Mouse (Mus musculus) kidney, embryonic 16.5 days (tissue): ENCODE results near the gene Polm. TPM values are rescaled to one million over a fixed set of nuclear protein-coding genes. Genes with fewer than 3 reads are reported as not detected.
A peak's percentile ranks its signal among the peaks of the same experiment; 100 is the strongest.

Experiments used
- ATAC-seq: fragments of 200-750 bp; cut with Nextera tagmentation; 2 replicates; pipeline ENCODE4 v1.8.0; 2017; ENCODE audit warnings: moderate TSS enrichment; ENCODE audit not compliant: low FRiP score, low TSS enrichment
- H3K27ac ChIP-seq: fragments of 300-500 bp; sonication (generic); 2 replicates; pipeline ENCODE4 v1.5.1; 2014; ENCODE audit warnings: low read length
- H3K27me3 ChIP-seq: fragments of 300-500 bp; sonication (generic); 2 replicates; pipeline ENCODE4 v1.6.1; 2014; ENCODE audit warnings: low read length, control low read depth, mixed read lengths; ENCODE audit not compliant: insufficient read depth
- H3K36me3 ChIP-seq: fragments of 300-500 bp; sonication (generic); 2 replicates; pipeline ENCODE4 v1.6.1; 2014; ENCODE audit warnings: low read length, control low read depth, mixed read lengths; ENCODE audit not compliant: insufficient read depth
- H3K4me1 ChIP-seq: fragments of 300-500 bp; sonication (generic); 2 replicates; pipeline ENCODE4 v1.6.1; 2014; ENCODE audit warnings: low read length, control low read depth, mixed read lengths; ENCODE audit not compliant: insufficient read depth
- H3K4me2 ChIP-seq: fragments of 300-500 bp; sonication (generic); replicated peaks from 2 replicates; pipeline ENCODE4 v1.6.1; 2014; ENCODE audit warnings: low read depth, low read length
- H3K4me3 ChIP-seq: fragments of 300-500 bp; sonication (generic); 2 replicates; pipeline ENCODE4 v1.5.1; 2014; ENCODE audit warnings: mild to moderate bottlenecking, low read length
- H3K9ac ChIP-seq: fragments of 300-500 bp; sonication (generic); replicated peaks from 2 replicates; pipeline ENCODE4 v1.6.1; 2014; ENCODE audit warnings: low read length
- H3K9me3 ChIP-seq: fragments of 300-500 bp; sonication (generic); 2 replicates; pipeline ENCODE4 v1.6.1; 2016; ENCODE audit warnings: low read length, control low read depth
- WGBS: fragments of 180-500 bp; shearing (Covaris S2); extraction: QIAGEN DNeasy Blood & Tissue Kit; methylation state at CpG from one replicate; pipeline ENCODE4 v1.1.7; 2014; 5-methylcytosine and 5-hydroxymethylcytosine counted together
- polyA plus RNA-seq: library from polyadenylated mRNA; unstranded; fragments of >200 nt; fragmentation: Nextera tagmentation; extraction: Ambion mirVana; gene quantifications from 2 replicates; pipeline ENCODE4 v1.2.1, GENCODE M21; 2015

Polm gene
- polyA plus RNA-seq, 1 experiment from 2014 or later: 9.8 TPM

DNA sequence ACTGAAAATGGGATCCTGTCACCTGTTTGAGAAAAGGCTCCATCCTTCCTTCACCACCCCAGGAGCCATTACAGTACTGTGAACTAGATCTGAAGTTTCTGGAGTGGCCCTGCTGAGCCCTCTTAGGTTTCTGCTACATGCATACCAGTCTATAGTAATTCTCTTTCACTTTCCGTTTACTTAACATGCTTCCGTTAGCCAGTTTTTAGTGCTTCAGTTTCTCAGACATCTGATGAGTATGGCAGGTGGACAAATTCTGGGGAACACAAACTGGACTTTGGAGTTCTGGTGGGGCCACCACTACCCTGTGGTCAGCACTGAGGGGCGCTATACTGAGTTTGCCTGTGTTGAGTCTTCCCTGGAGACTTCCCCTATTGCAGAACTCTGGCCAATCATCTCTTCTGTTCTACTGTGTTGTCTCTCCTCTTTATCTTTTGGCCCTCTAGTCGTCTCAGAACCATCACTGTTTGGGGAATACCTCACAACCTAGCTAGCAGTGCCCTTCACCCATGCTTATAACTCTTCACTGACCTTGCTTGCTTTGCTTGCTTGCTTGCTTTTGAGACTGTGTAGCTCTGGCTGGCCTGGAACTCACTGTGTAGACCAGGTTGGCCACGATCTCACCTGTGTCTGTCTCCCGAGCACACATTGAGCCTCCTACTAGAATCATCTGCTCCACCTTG, 48.6 kb downstream of the Polm start:
- peak overlapping the region; percentile 87 for H3K27ac ChIP-seq
- no peaks in the 10 kb centered on the region for H3K27me3 ChIP-seq
- peak overlapping the region; percentile 74 for H3K4me2 ChIP-seq
- peaks cover 20% of the 10 kb centered on the region for H3K4me1 ChIP-seq
- H3K9ac ChIP-seq: peak overlapping the region; percentile 85
- ATAC-seq: no peak
- H3K36me3 ChIP-seq: peaks cover 15% of the 10 kb centered on the region
- WGBS: 63% methylated on average over 6 of the region's 6 CpGs
- peak overlapping the region; percentile 79 for H3K4me3 ChIP-seq
- no peaks in the 10 kb centered on the region for H3K9me3 ChIP-seq

DNA sequence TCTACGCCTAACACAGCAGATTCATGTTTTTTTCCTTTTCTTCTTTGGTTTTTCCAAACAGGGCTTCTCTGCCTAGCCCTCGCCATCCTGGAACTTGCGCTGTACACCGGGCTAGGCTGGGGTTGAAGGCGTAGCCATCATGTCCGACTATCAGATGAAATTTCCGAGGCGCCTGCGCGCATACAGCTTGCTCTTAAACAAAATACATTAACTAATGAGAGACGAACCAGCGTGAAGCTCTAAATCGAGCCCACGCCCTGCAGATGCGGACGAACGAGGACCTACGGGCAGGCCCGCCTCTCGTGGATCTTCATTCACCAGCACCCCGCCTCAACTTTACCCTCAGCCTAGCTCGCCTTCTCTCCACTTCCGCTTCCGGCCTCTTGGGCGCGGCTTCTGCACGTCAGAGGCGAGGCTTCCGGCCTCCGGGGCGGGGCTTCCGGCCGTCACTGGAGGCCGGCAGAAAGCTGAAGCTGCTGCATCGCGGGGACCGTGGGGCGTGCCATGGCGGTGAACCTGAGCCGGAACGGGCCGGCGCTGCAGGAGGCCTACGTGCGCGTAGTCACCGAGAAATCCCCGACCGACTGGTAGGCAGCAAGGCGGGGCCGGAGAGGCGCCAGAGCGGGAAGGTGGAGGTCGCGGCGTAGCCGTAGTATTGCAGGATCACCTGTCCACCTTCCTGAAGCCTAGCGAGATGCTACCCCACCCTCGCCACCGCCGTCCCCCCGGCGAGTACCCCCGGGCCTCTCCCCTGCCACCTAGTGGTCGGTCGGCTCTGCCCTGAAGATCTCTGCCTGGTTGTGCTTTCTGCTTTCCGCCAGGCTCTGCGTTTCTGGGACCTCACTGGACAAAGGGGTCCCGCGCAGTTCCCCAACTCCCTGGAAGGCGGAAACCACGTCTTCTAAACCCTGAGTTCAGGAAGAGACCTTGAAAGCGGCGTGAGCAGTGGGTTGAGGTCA, 49.5 kb downstream of the Polm start, which contains the start of gene Dbnl:
Gene Dbnl (plus strand): TSS at position 433 of the 959 bp plus-strand sequence.
- peak within 1 kb of the TSS; percentile 74 for H3K4me2 ChIP-seq
- peaks cover 20% of the 10 kb centered on the region for H3K4me1 ChIP-seq
- peaks cover 6% of the 10 kb centered on the region for H3K36me3 ChIP-seq
- H3K9me3 ChIP-seq: no peaks in the 10 kb centered on the region
- peak; percentile 95 for ATAC-seq
- H3K27ac ChIP-seq: peak within 1 kb of the TSS; percentile 87
- H3K4me3 ChIP-seq: peak within 1 kb of the TSS; percentile 79
- under 1% methylated on average over 74 of the region's 74 CpGs for WGBS
- no peaks in the 10 kb centered on the region for H3K27me3 ChIP-seq
- H3K9ac ChIP-seq: peak within 1 kb of the TSS; percentile 85

DNA sequence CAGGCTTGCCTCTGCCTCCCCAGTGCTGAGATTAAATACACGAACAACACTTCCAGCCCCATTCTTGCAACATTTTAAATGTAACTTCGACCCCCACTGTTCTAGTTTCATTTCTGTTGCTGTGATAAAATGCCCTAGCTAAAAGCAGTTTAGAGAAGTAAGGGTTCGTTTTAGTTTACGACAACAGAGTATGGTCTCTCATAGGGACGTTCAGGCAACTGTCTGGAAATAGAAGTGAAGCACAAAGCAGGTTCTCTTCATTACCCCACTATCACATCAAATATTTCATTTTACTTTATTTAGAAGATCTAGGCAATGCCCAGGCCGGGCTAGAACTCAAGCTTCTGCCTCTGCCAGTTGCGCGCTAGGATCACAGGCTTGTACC, 50.2 kb downstream of the Polm start:
- peak overlapping the region; percentile 79 for H3K9ac ChIP-seq
- H3K4me3 ChIP-seq: peak overlapping the region; percentile 79
- H3K4me1 ChIP-seq: peaks cover 20% of the 10 kb centered on the region
- no peaks in the 10 kb centered on the region for H3K9me3 ChIP-seq
- peaks cover 6% of the 10 kb centered on the region for H3K36me3 ChIP-seq
- 38% methylated on average over 8 of the region's 8 CpGs for WGBS
- ATAC-seq: no peak
- H3K27ac ChIP-seq: peak overlapping the region; percentile 87
- H3K27me3 ChIP-seq: no peaks in the 10 kb centered on the region
- H3K4me2 ChIP-seq: peak overlapping the region; percentile 74

DNA sequence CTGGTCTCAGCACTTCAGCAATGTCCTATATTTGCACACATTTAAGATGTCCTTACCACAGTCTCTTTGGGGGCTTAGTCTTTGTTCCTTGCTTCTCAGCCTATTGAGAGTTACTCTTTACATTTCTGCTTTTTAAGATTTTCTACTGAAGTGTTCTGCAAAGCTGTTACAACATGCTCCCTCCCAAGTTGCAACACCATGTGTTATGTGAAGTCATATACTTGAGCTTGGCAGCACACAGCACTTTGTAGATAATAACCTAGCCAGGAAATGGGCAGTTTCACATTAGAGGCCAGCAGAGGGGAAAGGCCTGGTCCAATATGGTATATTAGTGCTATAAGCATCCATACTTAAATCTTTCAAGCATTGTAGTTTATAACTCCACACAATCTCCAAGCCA, 52.1 kb downstream of the Polm start:
- no peak overlapping the region for H3K9ac ChIP-seq
- H3K27ac ChIP-seq: no peak overlapping the region
- no peaks in the 10 kb centered on the region for H3K27me3 ChIP-seq
- no peaks in the 10 kb centered on the region; the same call in 1 of the 2 replicates for H3K36me3 ChIP-seq
- H3K4me3 ChIP-seq: no peak overlapping the region
- H3K4me2 ChIP-seq: no peak overlapping the region
- no peaks in the 10 kb centered on the region for H3K9me3 ChIP-seq
- no peak for ATAC-seq
- H3K4me1 ChIP-seq: peaks cover 20% of the 10 kb centered on the region

DNA sequence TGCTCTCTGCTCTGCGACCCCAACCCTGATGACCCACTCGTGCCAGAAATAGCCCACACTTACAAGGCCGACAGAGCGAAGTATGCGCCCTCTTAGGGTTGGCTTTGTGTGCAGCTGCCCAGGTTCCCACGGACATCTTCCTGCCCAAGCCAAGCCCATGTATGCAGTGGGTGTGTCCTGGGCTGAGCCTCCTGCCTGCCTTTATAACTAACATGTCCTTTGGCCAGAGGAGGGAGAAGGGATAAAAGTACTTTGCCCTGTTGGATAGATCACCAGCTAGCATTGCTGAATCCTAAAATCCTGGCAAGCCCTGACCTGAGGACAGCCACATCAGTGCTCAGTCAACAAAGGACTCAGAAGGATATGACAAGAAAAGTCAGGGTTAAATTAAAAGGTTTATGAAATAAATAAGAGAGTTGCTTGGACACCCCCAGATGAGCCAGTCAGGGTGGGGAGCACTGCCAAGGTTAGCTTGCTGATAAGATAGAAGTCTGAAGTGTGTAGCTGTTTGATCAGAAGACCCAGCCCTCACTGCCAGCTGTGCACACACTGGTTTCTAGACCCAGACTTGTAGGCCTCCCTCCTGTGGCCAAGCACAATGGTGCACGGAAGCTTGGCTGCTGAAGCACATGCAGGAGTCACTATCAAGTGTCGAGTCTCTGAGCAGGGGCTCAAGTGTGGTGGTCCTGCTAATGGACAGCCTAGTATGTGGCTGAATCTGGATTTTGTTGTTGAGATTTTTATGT, 55.4 kb downstream of the Polm start:
- no peak overlapping the region for H3K9ac ChIP-seq
- H3K4me1 ChIP-seq: peaks cover 4% of the 10 kb centered on the region
- H3K4me3 ChIP-seq: no peak overlapping the region
- no peaks in the 10 kb centered on the region for H3K9me3 ChIP-seq
- no peaks in the 10 kb centered on the region for H3K27me3 ChIP-seq
- no peak overlapping the region for H3K27ac ChIP-seq
- 0 out of 2 replicates have a peak, but pooled peaks have one; percentile 31 for ATAC-seq
- no peaks in the 10 kb centered on the region; the same call in 1 of the 2 replicates for H3K36me3 ChIP-seq
- H3K4me2 ChIP-seq: no peak overlapping the region
- WGBS: 70% methylated on average over 8 of the region's 8 CpGs

DNA sequence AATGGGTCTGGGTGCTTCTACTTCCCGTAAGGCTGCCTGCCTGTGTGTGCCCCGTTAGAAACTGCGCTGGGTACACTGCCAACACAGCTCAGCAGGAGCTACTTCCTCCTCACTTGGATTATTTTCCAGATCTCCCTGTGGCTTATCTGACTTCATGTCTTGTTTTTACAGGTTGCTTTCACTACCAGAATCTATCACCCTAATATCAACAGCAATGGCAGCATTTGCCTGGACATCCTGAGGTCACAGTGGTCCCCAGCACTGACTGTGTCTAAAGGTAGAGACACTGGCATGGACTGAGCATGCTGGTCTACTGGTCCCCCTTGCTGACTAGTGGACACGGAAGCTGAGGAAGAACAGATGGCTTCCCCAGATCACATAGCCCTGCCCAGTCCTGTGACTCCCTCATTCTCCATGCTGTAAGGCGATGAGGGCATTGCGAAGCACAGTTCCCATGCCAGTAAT, 57.7 kb downstream of the Polm start:
- no peaks in the 10 kb centered on the region; the same call in 1 of the 2 replicates for H3K36me3 ChIP-seq
- no peak overlapping the region for H3K27ac ChIP-seq
- H3K9ac ChIP-seq: no peak overlapping the region
- H3K9me3 ChIP-seq: no peaks in the 10 kb centered on the region
- no peaks in the 10 kb centered on the region for H3K4me1 ChIP-seq
- 88% methylated on average over 6 of the region's 6 CpGs for WGBS
- no peak overlapping the region for H3K4me3 ChIP-seq
- no peaks in the 10 kb centered on the region for H3K27me3 ChIP-seq
- no peak overlapping the region for H3K4me2 ChIP-seq
- ATAC-seq: no peak

DNA sequence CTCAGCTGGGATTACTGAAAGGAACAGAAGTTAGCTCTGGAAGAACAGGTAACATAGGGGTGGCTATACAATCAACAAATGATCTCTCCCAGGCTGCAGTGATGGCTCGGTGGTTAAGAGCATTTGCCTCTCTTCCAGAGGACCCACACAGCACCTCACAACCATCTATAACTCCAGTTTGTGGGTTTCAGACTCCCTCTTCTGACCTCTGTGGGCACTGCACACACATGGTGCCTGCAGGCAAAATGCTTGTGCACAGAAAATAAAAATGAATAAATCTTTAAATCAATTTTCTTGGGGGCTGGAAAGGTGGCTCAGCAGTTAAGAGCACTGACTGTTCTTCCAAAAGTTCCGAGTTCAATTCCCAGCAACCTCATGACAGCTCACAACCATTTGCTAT, 59.3 kb downstream of the Polm start:
- Histone ChIP-seq H3K4me1 (no peaks in the 10 kb centered on the region), H3K4me2 (no peak overlapping the region), H3K9ac (no peak overlapping the region), H3K27me3 (no peaks in the 10 kb centered on the region), H3K27ac (no peak overlapping the region), H3K36me3 (no peaks in the 10 kb centered on the region; the same call in 1 of the 2 replicates), H3K9me3 (no peaks in the 10 kb centered on the region), H3K4me3 (no peak overlapping the region)
- 70% methylated on average over 2 of the region's 2 CpGs for WGBS
- no peak for ATAC-seq

Other genes starting within 250 kb of the Polm start
- gene Mrps24, start 122.3 kb downstream of the Polm start, polyA plus RNA-seq: 197 and 212 TPM in 2 replicates
- gene Urgcp, start 75.6 kb downstream of the Polm start, polyA plus RNA-seq: 25.9 and 27.8 TPM in 2 replicates
- 123 and 132 TPM in 2 replicates for gene Dbnl, start 49.5 kb downstream of the Polm start, polyA plus RNA-seq
- gene Pgam2, start 34.3 kb downstream of the Polm start, polyA plus RNA-seq: 33.0 and 42.8 TPM in 2 replicates
- gene Aebp1, start 23.9 kb upstream of the Polm start, polyA plus RNA-seq: 59.6 and 61.1 TPM in 2 replicates
- gene Pold2, start 40.3 kb upstream of the Polm start, polyA plus RNA-seq: 152 and 155 TPM in 2 replicates
- gene Myl7, start 60.8 kb upstream of the Polm start, polyA plus RNA-seq: 5.1 and 9.1 TPM in 2 replicates
- 1.7 and 2.0 TPM in 2 replicates for gene Gck, start 112.1 kb upstream of the Polm start, polyA plus RNA-seq
- gene Ykt6, start 117.7 kb upstream of the Polm start, polyA plus RNA-seq: 56.1 and 61.8 TPM in 2 replicates
- 3.4 and 4.1 TPM in 2 replicates for gene Camk2b, start 228.3 kb upstream of the Polm start, polyA plus RNA-seq